Comparison of ENCODE assay signal across 26 mouse cellular contexts in genomic region chr11:88314471-88314870, GRCm38 (mm10). TPM values are rescaled to one million over a fixed set of nuclear protein-coding genes. Genes with fewer than 3 reads are reported as not detected.
DNase-seq lines count a peak whose midpoint lies in the region; ATAC-seq lines count a peak whose summit lies in the region.
"Had no signal": no experiment of that assay in that cellular context is flagged by ENCODE, and none has a peak within 500 bp of the region (broad histone marks: within the 10 kb centered on the region; RNA-seq: fewer than 3 reads in every experiment).

No protein-coding gene starts in this region.

- H3K4me2 ChIP-seq in heart, embryonic 11.5 days, result no peak overlapping the region
- H3K4me2 ChIP-seq in hindbrain, embryonic 11.5 days (replicated peaks; ENCODE audit: low read depth, low read length), result no peak overlapping the region
- no peak overlapping the region for H3K4me2 ChIP-seq in hindbrain, embryonic 16.5 days (ENCODE audit: low read length)
- no peak overlapping the region for H3K4me2 ChIP-seq in hindbrain, embryonic 15.5 days
- H3K4me2 ChIP-seq: limb, embryonic 15.5 days; stomach, embryonic 15.5 days had no signal

- DNase-seq in heart, postnatal 36 days, result no peak
- DNase-seq in hindbrain, embryonic 11.5 days (ENCODE audit: low spot score), result no peak
- DNase-seq in adrenal gland, postnatal 36 days, result peak; percentile 37 to 43
- no peak for DNase-seq in lung, postnatal 4 days
- DNase-seq: cerebellum, adult 18-20 months; kidney, adult 9 months; layer of hippocampus, postnatal 36 days; lung, postnatal 36 days; midbrain, embryonic 14.5 days; right cerebral cortex, postnatal 14 days; thymus, adult 2 months had no signal

- 18% methylated on average over 6 of the region's 6 CpGs for WGBS in heart, embryonic 11.5 days (ENCODE audit: insufficient replicate concordance)
- WGBS in hindbrain, embryonic 11.5 days, result 60% methylated on average over 6 of the region's 6 CpGs
- WGBS in hindbrain, embryonic 16.5 days, result 45% methylated on average over 6 of the region's 6 CpGs
- 33% methylated on average over 6 of the region's 6 CpGs for WGBS in hindbrain, embryonic 15.5 days

- peak overlapping the region; percentile 46 for H3K27ac ChIP-seq in heart, embryonic 11.5 days (ENCODE audit: low read depth, low read length)
- H3K27ac ChIP-seq in hindbrain, embryonic 11.5 days (ENCODE audit: low read depth, low read length), result peak overlapping the region; percentile 87
- no peak overlapping the region for H3K27ac ChIP-seq in hindbrain, embryonic 16.5 days (ENCODE audit: low read depth, low read length)
- peak overlapping the region; percentile 14; the same call in 1 of the 2 replicates for H3K27ac ChIP-seq in hindbrain, embryonic 15.5 days (replicated peaks)
- H3K27ac ChIP-seq: limb, embryonic 15.5 days; stomach, embryonic 15.5 days had no signal

- 0 out of 2 replicates have a peak overlapping the region, but pooled peaks have one; percentile 7 for H3K9ac ChIP-seq in heart, embryonic 11.5 days (ENCODE audit: low read depth, low read length)
- peak overlapping the region; percentile 40 for H3K9ac ChIP-seq in hindbrain, embryonic 11.5 days (ENCODE audit: low read depth, low read length)
- no peak overlapping the region for H3K9ac ChIP-seq in hindbrain, embryonic 16.5 days (ENCODE audit: low read depth, low read length)
- no peak overlapping the region for H3K9ac ChIP-seq in hindbrain, embryonic 15.5 days
- H3K9ac ChIP-seq: limb, embryonic 15.5 days; stomach, embryonic 15.5 days had no signal

- intact Hi-C loops in heart, postnatal 36 days (cut with DNase I), result no loop called here

- ATAC-seq in heart, embryonic 11.5 days (replicated peaks; ENCODE audit: insufficient number of reproducible peaks, low FRiP score, low TSS enrichment), result no peak
- ATAC-seq in hindbrain, embryonic 11.5 days (ENCODE audit: low FRiP score), result no peak
- no peak for ATAC-seq in hindbrain, embryonic 16.5 days
- ATAC-seq in hindbrain, embryonic 15.5 days (ENCODE audit: low FRiP score, low read depth), result no peak
- ATAC-seq: activated CD4-positive, CD25-positive, alpha-beta regulatory T cell, adult 4 months; forebrain, embryonic 16.5 days; inflammation-experienced regulatory T-cells, adult 6 months; Patski had no signal

- H3K4me1 ChIP-seq in heart, embryonic 11.5 days (ENCODE audit: control insufficient read depth, insufficient read depth, low read length), result peaks cover 67% of the 10 kb centered on the region
- H3K4me1 ChIP-seq in hindbrain, embryonic 11.5 days (replicated peaks; ENCODE audit: control insufficient read depth, insufficient read depth, low read length), result peaks cover 25% of the 10 kb centered on the region
- H3K4me1 ChIP-seq in hindbrain, embryonic 16.5 days (ENCODE audit: control insufficient read depth, insufficient read depth, low read depth, low read length), result peaks cover 20% of the 10 kb centered on the region
- H3K4me1 ChIP-seq in hindbrain, embryonic 15.5 days (replicated peaks), result peaks cover 44% of the 10 kb centered on the region
- H3K4me1 ChIP-seq: limb, embryonic 15.5 days; stomach, embryonic 15.5 days had no signal

- H3K9me3 ChIP-seq in heart, embryonic 11.5 days (replicated peaks; ENCODE audit: control insufficient read depth, low read length), result no peaks in the 10 kb centered on the region
- H3K9me3 ChIP-seq in hindbrain, embryonic 11.5 days (ENCODE audit: control insufficient read depth, low read length), result no peaks in the 10 kb centered on the region
- H3K9me3 ChIP-seq in hindbrain, embryonic 16.5 days (ENCODE audit: control insufficient read depth, low read length), result no peaks in the 10 kb centered on the region
- H3K9me3 ChIP-seq in hindbrain, embryonic 15.5 days, result no peaks in the 10 kb centered on the region
- H3K9me3 ChIP-seq: limb, embryonic 15.5 days; stomach, embryonic 15.5 days had no signal

- H3K4me3 ChIP-seq in heart, embryonic 11.5 days (ENCODE audit: low read depth, low read length), result no peak overlapping the region
- no peak overlapping the region for H3K4me3 ChIP-seq in hindbrain, embryonic 11.5 days (ENCODE audit: low read depth, low read length)
- no peak overlapping the region for H3K4me3 ChIP-seq in hindbrain, embryonic 16.5 days (ENCODE audit: low read length)
- H3K4me3 ChIP-seq in hindbrain, embryonic 15.5 days, result no peak overlapping the region
- H3K4me3 ChIP-seq: erythroblast, embryonic 14.5 days; limb, embryonic 15.5 days; stomach, embryonic 15.5 days had no signal

- no peaks in the 10 kb centered on the region for H3K27me3 ChIP-seq in heart, embryonic 11.5 days (ENCODE audit: control insufficient read depth, insufficient read depth, low read length)
- H3K27me3 ChIP-seq in hindbrain, embryonic 11.5 days (ENCODE audit: control insufficient read depth, insufficient read depth, low read length), result no peaks in the 10 kb centered on the region
- H3K27me3 ChIP-seq in hindbrain, embryonic 16.5 days (replicated peaks; ENCODE audit: control insufficient read depth, insufficient read depth, low read length), result no peaks in the 10 kb centered on the region
- no peaks in the 10 kb centered on the region for H3K27me3 ChIP-seq in hindbrain, embryonic 15.5 days
- H3K27me3 ChIP-seq: Patski; stomach, embryonic 15.5 days had no signal

- H3K36me3 ChIP-seq in heart, embryonic 11.5 days (ENCODE audit: control insufficient read depth, insufficient read depth, low read length), result no peaks in the 10 kb centered on the region
- H3K36me3 ChIP-seq in hindbrain, embryonic 11.5 days (ENCODE audit: control insufficient read depth, insufficient read depth, low read length), result no peaks in the 10 kb centered on the region
- H3K36me3 ChIP-seq in hindbrain, embryonic 16.5 days (ENCODE audit: control insufficient read depth, insufficient read depth, low read length), result no peaks in the 10 kb centered on the region
- H3K36me3 ChIP-seq in hindbrain, embryonic 15.5 days, result no peaks in the 10 kb centered on the region
- H3K36me3 ChIP-seq: limb, embryonic 15.5 days; stomach, embryonic 15.5 days had no signal

RNA-seq across cellular contexts. Expression of gene Ccdc182, which starts 20.6 kb away (rescaled TPM):
- not detected in 2 replicates for polyA plus RNA-seq in heart, embryonic 11.5 days (2014; fragmentation: Nextera tagmentation; extraction: Ambion mirVana)
- not detected for total RNA-seq in heart, postnatal 36 days (2021)
- polyA plus RNA-seq in hindbrain, embryonic 11.5 days (2014; fragmentation: Nextera tagmentation; extraction: Ambion mirVana), result 9.8 and 10.0 TPM in 2 replicates
- polyA plus RNA-seq in hindbrain, embryonic 16.5 days (2015; fragmentation: Nextera tagmentation; extraction: Ambion mirVana), result 0.13 TPM in 1 of 2 replicates, not detected in the other
- total RNA-seq in adrenal gland, postnatal 36 days (2021), result not detected
- polyA plus RNA-seq in hindbrain, embryonic 15.5 days (2015; fragmentation: Nextera tagmentation; extraction: Ambion mirVana), result 0.17 and 0.29 TPM in 2 replicates
- total RNA-seq: gastrocnemius, postnatal 4 days; layer of hippocampus, postnatal 36 days; left cerebral cortex, postnatal 25 days had no signal
- polyA plus RNA-seq: activated CD4-positive, CD25-positive, alpha-beta regulatory T cell, adult 4 months; C2C12; erythroblast, embryonic 14.5 days; forebrain, embryonic 16.5 days; inflammation-experienced regulatory T-cells, adult 6 months; limb, embryonic 15.5 days; liver, embryonic 16.5 days; Patski; spleen, adult 2 months; stomach, embryonic 15.5 days; thymus, adult 2 months had no signal

Comparison
In these comparisons a context has a peak if more than half of its experiments do, and no peak if none do; other contexts are left out.
1. H3K9ac ChIP-seq: peak in heart, embryonic 11.5 days (single experiment) and hindbrain, embryonic 11.5 days (single experiment); none in hindbrain, embryonic 16.5 days (single experiment) and hindbrain, embryonic 15.5 days (single experiment).
2. DNase-seq: peak in adrenal gland, postnatal 36 days (2 of 2); none in heart, postnatal 36 days (0 of 2), hindbrain, embryonic 11.5 days (single experiment) and lung, postnatal 4 days (0 of 2).